Mouse (Mus musculus) midbrain, embryonic 11.5 days (tissue): ENCODE data around the gene Pcyt1a. TPM values are rescaled to one million over a fixed set of nuclear protein-coding genes. Genes with fewer than 3 reads are reported as not detected.

Experiments
- ATAC-seq: fragments of 200-750 bp; cut with Nextera tagmentation; 2 replicates; pipeline ENCODE4 v1.8.0; 2017; ENCODE audit warnings: moderate TSS enrichment, moderate library complexity; ENCODE audit not compliant: low FRiP score
- DNase-seq: peaks from one replicate; pipeline ENCODE4 v3.0.0; 2015; ENCODE audit warnings: low spot score; ENCODE audit errors: missing footprints
- H3K27ac ChIP-seq: fragments of 300-500 bp; sonication (generic); 2 replicates; pipeline ENCODE4 v1.5.1; 2014; ENCODE audit warnings: low read depth, low read length
- H3K27me3 ChIP-seq: fragments of 300-500 bp; sonication (generic); 2 replicates; pipeline ENCODE4 v1.6.1; 2014; ENCODE audit warnings: mild to moderate bottlenecking, low read length, moderate library complexity, mixed read lengths; ENCODE audit not compliant: control insufficient read depth, insufficient read depth
- H3K36me3 ChIP-seq: fragments of 300-500 bp; sonication (generic); 2 replicates; pipeline ENCODE4 v1.6.1; 2014; ENCODE audit warnings: mild to moderate bottlenecking, low read length, moderate library complexity, mixed read lengths; ENCODE audit not compliant: control insufficient read depth, insufficient read depth
- H3K4me1 ChIP-seq: fragments of 300-500 bp; sonication (generic); 2 replicates; pipeline ENCODE4 v1.6.1; 2014; ENCODE audit warnings: low read length; ENCODE audit not compliant: control insufficient read depth, insufficient read depth
- H3K4me2 ChIP-seq: fragments of 300-500 bp; sonication (generic); 2 replicates; pipeline ENCODE4 v1.6.1; 2014; ENCODE audit warnings: mild to moderate bottlenecking, moderate library complexity
- H3K4me3 ChIP-seq: fragments of 300-500 bp; sonication (generic); 2 replicates; pipeline ENCODE4 v1.5.1; 2014; ENCODE audit warnings: low read depth, low read length
- H3K9ac ChIP-seq: fragments of 300-500 bp; sonication (generic); 2 replicates; pipeline ENCODE4 v1.6.1; 2014; ENCODE audit warnings: low read length
- H3K9me3 ChIP-seq: fragments of 300-500 bp; sonication (generic); 2 replicates; pipeline ENCODE4 v1.6.1; 2016; ENCODE audit warnings: low read length; ENCODE audit not compliant: control insufficient read depth
- WGBS: fragments of 180-500 bp; shearing (Covaris S2); extraction: QIAGEN DNeasy Blood & Tissue Kit; methylation state at CpG from one replicate; pipeline ENCODE4 v1.1.7; 2014; 5-methylcytosine and 5-hydroxymethylcytosine counted together
- polyA plus RNA-seq: library from polyadenylated mRNA; unstranded; fragments of >200 nt; fragmentation: Nextera tagmentation; extraction: Ambion mirVana; gene quantifications from 2 replicates; pipeline ENCODE4 v1.2.1, GENCODE M21; 2014

Gene Pcyt1a
- 41.6 and 42.3 TPM in 2 replicates for polyA plus RNA-seq

- peak; percentile 99 for DNase-seq
- Histone ChIP-seq H3K4me2 (peak within 1 kb of the TSS; percentile 91), H3K9me3 (no peaks in the 10 kb centered on the region), H3K4me1 (peaks cover 8% of the 10 kb centered on the region), H3K27me3 (no peaks in the 10 kb centered on the region), H3K4me3 (peak within 1 kb of the TSS; percentile 73), H3K36me3 (no peaks in the 10 kb centered on the region), H3K9ac (peak within 1 kb of the TSS; percentile 70), H3K27ac (peak within 1 kb of the TSS; percentile 72)
- ATAC-seq: peak; percentile 97
- WGBS: under 1% methylated on average over 54 of the region's 54 CpGs
Observed at GRCm38 (mm10) chr16:32430474-32431046, at the start of gene Pcyt1a. Gene Pcyt1a (plus strand): TSS chr16:32430921.

- DNase-seq (no peak), ATAC-seq (no peak)
- H3K4me2 ChIP-seq: no peak overlapping the region
- no peak overlapping the region for H3K9ac ChIP-seq
- H3K36me3 ChIP-seq: peaks cover 28% of the 10 kb centered on the region
- H3K27me3 ChIP-seq: no peaks in the 10 kb centered on the region
- H3K27ac ChIP-seq: no peak overlapping the region
- H3K4me1 ChIP-seq: no peaks in the 10 kb centered on the region
- H3K9me3 ChIP-seq: no peaks in the 10 kb centered on the region
- H3K4me3 ChIP-seq: no peak overlapping the region
Observed at GRCm38 (mm10) chr16:32382901-32383300, 47.8 kb upstream of the Pcyt1a start.

- Histone ChIP-seq H3K9ac (no peak overlapping the region), H3K4me1 (no peaks in the 10 kb centered on the region), H3K27ac (no peak overlapping the region), H3K36me3 (peaks cover 18% of the 10 kb centered on the region), H3K27me3 (no peaks in the 10 kb centered on the region), H3K4me2 (no peak overlapping the region), H3K4me3 (no peak overlapping the region), H3K9me3 (no peaks in the 10 kb centered on the region)
- DNase-seq (no peak), ATAC-seq (no peak)
- 92% methylated on average over 2 of the region's 2 CpGs for WGBS
Observed at GRCm38 (mm10) chr16:32384885-32385284, 45.8 kb upstream of the Pcyt1a start.

GRCm38 (mm10) chr16:32386826-32387225 is 43.9 kb upstream of the Pcyt1a start:
- 95% methylated on average over 3 of the region's 3 CpGs for WGBS
- DNase-seq (no peak), ATAC-seq (no peak)
- Histone ChIP-seq H3K4me2 (no peak overlapping the region), H3K9me3 (no peaks in the 10 kb centered on the region), H3K4me1 (no peaks in the 10 kb centered on the region), H3K27me3 (no peaks in the 10 kb centered on the region), H3K36me3 (peaks cover 7% of the 10 kb centered on the region), H3K27ac (no peak overlapping the region), H3K4me3 (no peak overlapping the region), H3K9ac (no peak overlapping the region)

GRCm38 (mm10) chr16:32389049-32389448 is 41.7 kb upstream of the Pcyt1a start:
- H3K4me3 ChIP-seq: no peak overlapping the region
- no peaks in the 10 kb centered on the region for H3K9me3 ChIP-seq
- H3K27ac ChIP-seq: no peak overlapping the region
- no peak overlapping the region for H3K9ac ChIP-seq
- H3K4me2 ChIP-seq: no peak overlapping the region
- peaks cover 4% of the 10 kb centered on the region for H3K36me3 ChIP-seq
- no peak for DNase-seq
- no peaks in the 10 kb centered on the region for H3K27me3 ChIP-seq
- no peaks in the 10 kb centered on the region for H3K4me1 ChIP-seq
- ATAC-seq: no peak

- 87% methylated on average over 3 of the region's 3 CpGs for WGBS
- no peak overlapping the region for H3K27ac ChIP-seq
- H3K4me3 ChIP-seq: no peak overlapping the region
- no peak overlapping the region for H3K4me2 ChIP-seq
- DNase-seq (no peak), ATAC-seq (no peak)
- no peaks in the 10 kb centered on the region for H3K27me3 ChIP-seq
- H3K4me1 ChIP-seq: no peaks in the 10 kb centered on the region
- H3K36me3 ChIP-seq: peaks cover 2% of the 10 kb centered on the region
- no peak overlapping the region for H3K9ac ChIP-seq
- no peaks in the 10 kb centered on the region for H3K9me3 ChIP-seq
Observed at GRCm38 (mm10) chr16:32389841-32390240, 40.9 kb upstream of the Pcyt1a start.

GRCm38 (mm10) chr16:32390882-32391281 is 39.8 kb upstream of the Pcyt1a start:
- no peak overlapping the region for H3K27ac ChIP-seq

GRCm38 (mm10) chr16:32395679-32396540 is 34.8 kb upstream of the Pcyt1a start:
- Histone ChIP-seq H3K27me3 (no peaks in the 10 kb centered on the region), H3K9ac (no peak overlapping the region), H3K36me3 (no peaks in the 10 kb centered on the region), H3K4me1 (no peaks in the 10 kb centered on the region), H3K4me2 (no peak overlapping the region), H3K4me3 (no peak overlapping the region), H3K9me3 (no peaks in the 10 kb centered on the region), H3K27ac (no peak overlapping the region)
- WGBS: 78% methylated on average over 6 of the region's 6 CpGs
- ATAC-seq (no peak), DNase-seq (peak; percentile 73)

More at GRCm38 (mm10) chr16:32390882-32391281, 39.8 kb upstream of the Pcyt1a start:
- Histone ChIP-seq H3K9me3 (no peaks in the 10 kb centered on the region), H3K4me2 (no peak overlapping the region), H3K36me3 (no peaks in the 10 kb centered on the region), H3K4me3 (no peak overlapping the region), H3K9ac (no peak overlapping the region), H3K27me3 (no peaks in the 10 kb centered on the region), H3K4me1 (no peaks in the 10 kb centered on the region)
- ATAC-seq: no peak
- WGBS: 96% methylated on average over 3 of the region's 3 CpGs
- DNase-seq: no peak

- Histone ChIP-seq H3K36me3 (no peaks in the 10 kb centered on the region), H3K4me1 (no peaks in the 10 kb centered on the region), H3K4me3 (no peak overlapping the region), H3K27me3 (no peaks in the 10 kb centered on the region), H3K27ac (no peak overlapping the region), H3K9ac (no peak overlapping the region), H3K9me3 (no peaks in the 10 kb centered on the region), H3K4me2 (no peak overlapping the region)
- 55% methylated on average over 3 of the region's 3 CpGs for WGBS
- ATAC-seq: no peak
- DNase-seq: peak; percentile 82
Observed at GRCm38 (mm10) chr16:32396541-32396835, 34.2 kb upstream of the Pcyt1a start.
